Mouse (Mus musculus): ENCODE measurements at regions not wholly inside any gene's neighbourhood (a gene's known extent, or its start where the extent isn't known, plus 50 kb on each side); places are given as distances from the start of the nearest gene placed in this dataset.

- Histone ChIP-seq H3K79me2 (ENCODE audit: control insufficient read depth, insufficient read depth) (no peaks in the 10 kb centered on the region), H3K27me3 (ENCODE audit: control insufficient read depth, insufficient read depth, insufficient read length) (no peaks in the 10 kb centered on the region), H3K36me3 (ENCODE audit: control insufficient read depth, insufficient read depth) (no peaks in the 10 kb centered on the region), H3ac (ENCODE audit: control insufficient read depth, insufficient read length, low read depth) (no peak overlapping the region), H3K4me3 (ENCODE audit: insufficient read depth, poor library complexity, severe bottlenecking) (no peak overlapping the region), H3K79me3 (ENCODE audit: low read depth) (no peaks in the 10 kb centered on the region)
- TF ChIP-seq CTCF (IDR thresholded peaks at IDR 0.05; ENCODE audit: control insufficient read depth, insufficient read depth, insufficient read length): no peak
- no peak for TF ChIP-seq FOSL1 (IDR thresholded peaks at IDR 0.05; ENCODE audit: insufficient read depth, low read length, poor library complexity, severe bottlenecking)
- no peak for TF ChIP-seq USF1 (IDR thresholded peaks at IDR 0.05; ENCODE audit: low read depth)
- no peak for TF ChIP-seq MYOD1 (IDR thresholded peaks at IDR 0.05; ENCODE audit: control insufficient read depth, insufficient read length, low read depth)
- no peak for TF ChIP-seq CEBPB (IDR thresholded peaks at IDR 0.05; ENCODE audit: low read depth)
- TF ChIP-seq MAX (IDR thresholded peaks at IDR 0.05): no peak
Observed at GRCm38 (mm10) chr6:143768115-143768514, 601.1 kb downstream of the Etnk1 start.
